Mouse (Mus musculus): ENCODE results near the gene Clcf1.

DNA sequence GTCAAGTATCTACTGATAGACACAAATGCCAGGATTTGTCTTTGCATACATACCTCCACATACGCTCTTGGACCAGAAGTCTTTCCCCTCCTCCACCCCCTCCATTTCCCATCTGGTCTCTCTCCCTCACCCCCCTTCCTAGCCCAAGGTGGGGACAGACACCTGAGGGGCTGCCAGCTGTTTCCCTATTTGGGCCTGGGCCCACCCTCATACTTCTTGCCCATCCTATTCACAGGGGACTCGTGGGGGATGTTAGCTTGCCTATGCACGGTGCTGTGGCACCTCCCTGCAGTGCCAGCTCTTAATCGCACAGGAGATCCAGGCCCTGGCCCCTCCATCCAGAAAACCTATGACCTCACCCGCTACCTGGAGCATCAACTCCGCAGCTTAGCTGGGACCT is 5.9 kb downstream of the Clcf1 start:
- TF ChIP-seq EP300 (IDR thresholded peaks at IDR 0.05; ENCODE audit: insufficient read depth, low read depth, low read length) (no peak), CTCF (IDR thresholded peaks at IDR 0.05) (no peak)
